Mouse (Mus musculus): ENCODE measurements around the gene Vps37b. TPM values are rescaled to one million over a fixed set of nuclear protein-coding genes. Genes with fewer than 3 reads are reported as not detected.
A peak's percentile ranks its signal among the peaks of the same experiment; 100 is the strongest.

Vps37b gene
- total RNA-seq, 2 experiments from 2014 or later, result 61.4 to 64.1 TPM

DNA sequence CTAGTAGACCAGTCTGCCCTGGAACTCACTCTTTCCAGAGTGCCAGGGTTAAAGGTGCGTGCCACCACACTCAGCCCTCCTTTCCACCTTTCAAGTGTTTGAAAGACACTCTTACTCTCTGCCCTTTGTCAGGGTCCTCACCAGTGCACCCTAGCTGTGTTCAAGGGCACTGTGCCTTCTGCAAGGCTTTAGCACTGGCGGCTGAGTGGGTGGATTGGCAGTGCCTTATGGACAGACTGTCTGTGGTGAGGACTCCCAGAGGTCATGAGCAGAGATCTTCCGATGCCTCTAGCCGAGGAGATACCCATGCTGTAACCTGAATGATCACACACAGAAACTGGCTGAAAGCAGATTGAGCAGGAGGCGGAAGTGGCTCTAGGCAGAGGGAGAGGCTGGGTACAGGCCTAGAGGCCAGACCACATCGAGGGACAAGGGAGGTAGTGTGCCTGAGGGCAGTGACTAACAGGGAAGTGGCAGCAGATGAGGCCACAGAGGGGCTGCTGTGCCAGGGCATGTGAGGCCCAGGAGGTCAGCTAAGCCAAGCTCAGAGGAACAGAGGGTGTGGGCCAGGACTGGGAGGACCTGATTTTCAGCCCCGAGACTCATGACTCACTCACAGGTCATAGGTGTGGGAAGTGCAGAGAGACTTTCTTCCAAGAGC lies 14.8 kb upstream of the Vps37b start:
- no peak for DNase-seq (ENCODE audit: low spot score in 2 of 2)

DNA sequence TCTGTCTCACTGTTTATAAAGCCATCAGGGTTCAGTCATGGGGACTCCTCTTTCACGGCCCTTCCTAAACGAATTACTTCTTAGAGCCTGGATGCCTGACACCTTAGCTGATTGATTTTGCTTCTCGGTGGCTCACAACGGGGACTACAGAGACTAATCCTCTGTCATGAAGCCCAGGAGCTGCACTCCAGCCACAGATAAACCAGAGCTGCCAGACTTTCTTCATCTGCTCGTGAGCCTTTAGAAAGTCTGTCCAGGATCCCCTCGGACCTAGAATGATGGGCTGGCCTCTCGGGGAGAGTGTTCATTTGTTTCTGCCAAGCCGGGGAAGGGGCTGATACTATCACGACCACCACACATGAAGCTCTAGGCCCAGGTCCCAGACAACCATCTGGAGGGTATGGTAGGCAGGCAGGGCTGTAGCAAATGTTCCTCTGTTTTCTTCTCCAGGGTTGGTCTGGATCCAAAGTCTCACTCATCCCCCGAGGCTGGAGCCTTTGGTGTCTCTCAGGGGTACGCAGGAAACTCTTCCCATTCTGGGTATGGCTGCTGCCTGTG lies 13.5 kb upstream of the Vps37b start:
- no peak for DNase-seq (ENCODE audit: low spot score in 2 of 2)

DNA sequence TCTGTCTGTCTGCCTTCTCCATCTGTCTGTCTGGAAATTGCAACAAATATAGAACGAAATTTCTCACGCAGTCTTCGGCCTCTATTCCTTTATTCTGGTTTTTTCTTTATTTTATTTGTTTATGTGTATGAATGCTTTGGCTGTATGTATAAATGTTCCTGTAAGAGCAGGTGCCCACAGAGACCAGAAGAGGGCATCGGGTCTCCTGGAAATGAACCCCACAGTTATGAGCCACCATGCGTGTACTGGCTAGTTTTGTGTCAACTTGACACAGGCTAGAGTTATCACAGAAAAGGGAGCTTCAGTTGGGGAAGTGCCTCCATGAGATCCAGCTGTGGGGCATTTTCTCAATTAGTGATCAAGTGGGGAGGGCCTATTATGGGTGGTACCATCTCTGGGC lies 11.9 kb upstream of the Vps37b start:
- no peak for DNase-seq (ENCODE audit: low spot score in 2 of 2)

DNA sequence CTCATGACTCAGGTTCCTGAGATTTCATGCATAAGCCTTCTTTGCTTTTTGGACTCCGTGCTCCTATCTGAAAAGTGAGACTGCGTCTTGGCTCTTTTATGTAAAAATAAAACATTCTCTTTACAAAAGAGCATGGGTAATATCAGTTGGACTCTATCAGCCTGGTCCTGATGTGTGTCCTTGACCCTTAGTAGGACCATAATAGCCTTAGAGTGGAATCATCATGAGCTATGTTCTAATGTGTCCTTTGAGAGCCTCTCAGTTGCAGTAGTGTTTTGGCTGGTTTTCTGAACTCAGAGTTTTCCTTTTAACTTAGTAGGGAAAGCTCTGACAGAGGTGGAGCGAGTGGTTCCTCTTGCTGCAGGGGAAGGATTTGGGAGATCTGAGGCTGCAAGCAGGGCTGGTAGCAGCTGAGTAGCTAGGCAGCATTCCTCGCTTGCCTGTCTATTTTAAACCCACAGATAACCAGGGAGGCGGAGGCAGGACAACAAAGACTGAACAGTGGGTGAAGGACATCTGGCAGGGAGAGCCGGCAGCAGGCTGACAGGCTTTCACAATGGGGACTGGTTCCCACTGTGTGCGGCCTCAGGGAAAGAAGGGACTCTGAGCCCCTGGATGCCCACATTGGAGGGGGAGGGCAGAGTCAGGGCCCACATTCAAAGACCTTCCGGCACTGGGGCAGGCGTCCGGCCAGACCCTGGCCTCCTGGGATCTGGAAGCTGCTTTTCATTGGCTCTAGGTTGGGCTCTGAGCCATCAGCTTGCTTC lies 11.3 kb upstream of the Vps37b start:
- peak in 1 of 2 experiments; percentile 56 for DNase-seq (ENCODE audit: low spot score in 2 of 2)

DNA sequence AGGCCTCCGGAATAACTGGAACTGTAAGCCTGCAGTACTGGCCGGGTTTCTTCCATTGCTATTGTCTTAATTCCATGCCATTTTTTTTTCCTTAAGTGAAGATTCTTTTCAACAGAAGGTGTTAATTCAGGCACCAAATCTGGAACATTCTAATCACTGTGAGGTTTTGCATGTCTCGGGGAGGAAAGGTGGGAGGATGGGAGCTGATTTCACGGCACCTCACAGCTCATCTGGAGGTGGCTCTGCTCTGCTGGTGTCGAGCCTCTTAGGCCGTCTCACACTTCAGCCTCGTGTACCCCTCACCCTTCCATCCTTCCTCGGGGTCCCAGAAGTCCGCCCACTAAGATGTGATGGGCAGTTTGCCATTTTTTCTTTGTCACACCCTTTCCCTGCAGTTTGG lies 9.0 kb upstream of the Vps37b start:
- no peak for DNase-seq (ENCODE audit: low spot score in 2 of 2)

DNA sequence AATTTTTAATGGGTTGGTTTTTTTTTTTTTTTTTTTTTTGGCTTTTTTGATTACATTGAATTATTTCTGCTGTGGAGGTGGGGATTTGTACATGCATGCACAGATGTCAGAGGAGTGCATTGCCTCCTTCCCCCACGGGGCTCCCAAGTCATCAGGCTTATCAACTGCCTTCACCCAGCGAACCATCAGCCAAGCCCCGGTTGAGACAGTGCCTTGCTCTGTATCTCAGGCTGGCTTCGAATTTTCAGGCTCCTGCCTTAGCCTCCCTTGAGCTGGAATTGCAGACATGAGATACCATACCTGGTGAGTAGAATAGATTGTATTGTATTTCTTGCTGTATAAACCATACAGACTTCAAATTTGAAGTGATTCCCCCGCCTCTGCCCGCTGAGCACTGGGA lies 7.5 kb upstream of the Vps37b start:
- DNase-seq (ENCODE audit: low spot score in 2 of 2), result no peak

DNA sequence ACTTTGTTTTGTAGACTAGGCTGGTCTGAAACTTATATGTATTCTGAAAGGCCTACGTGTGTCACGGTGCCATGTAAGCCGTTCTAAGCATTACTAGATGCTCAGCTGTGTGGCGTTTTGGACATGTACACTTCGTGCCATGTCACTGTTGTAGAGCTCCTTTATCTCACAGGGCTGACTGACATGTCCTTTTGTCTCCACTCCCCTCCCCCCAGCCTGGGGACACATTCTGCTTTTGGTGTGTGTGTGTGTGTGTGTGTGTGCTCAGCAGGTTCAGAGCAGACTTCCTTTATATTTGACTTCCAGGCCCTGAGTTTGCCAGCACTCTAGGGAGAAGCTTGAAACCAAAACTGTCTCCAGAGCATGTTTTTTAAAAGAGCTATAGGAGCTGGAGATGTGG lies 4.8 kb upstream of the Vps37b start:
- DNase-seq (ENCODE audit: low spot score in 2 of 2), result no peak

DNA sequence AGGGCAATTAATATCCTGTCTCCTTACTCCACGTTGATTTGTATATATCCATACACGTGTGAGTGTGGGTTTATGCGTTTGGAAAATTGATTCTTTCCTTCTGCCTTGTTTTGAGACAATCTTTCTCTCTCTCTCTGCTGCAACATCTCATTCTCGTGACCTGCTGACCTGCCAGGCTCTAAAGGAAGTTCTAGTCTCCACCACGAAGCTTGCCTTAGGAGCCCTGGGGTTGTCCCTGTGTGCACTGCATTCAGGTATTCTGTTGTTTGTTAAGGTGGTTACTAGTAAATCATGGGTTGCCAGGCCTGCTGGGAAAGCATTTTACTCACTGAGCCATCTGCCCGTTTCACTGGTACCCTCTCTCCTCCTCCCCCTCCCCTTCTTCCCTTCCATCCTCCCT lies 4.3 kb upstream of the Vps37b start:
- DNase-seq (ENCODE audit: low spot score in 2 of 2), result no peak

DNA sequence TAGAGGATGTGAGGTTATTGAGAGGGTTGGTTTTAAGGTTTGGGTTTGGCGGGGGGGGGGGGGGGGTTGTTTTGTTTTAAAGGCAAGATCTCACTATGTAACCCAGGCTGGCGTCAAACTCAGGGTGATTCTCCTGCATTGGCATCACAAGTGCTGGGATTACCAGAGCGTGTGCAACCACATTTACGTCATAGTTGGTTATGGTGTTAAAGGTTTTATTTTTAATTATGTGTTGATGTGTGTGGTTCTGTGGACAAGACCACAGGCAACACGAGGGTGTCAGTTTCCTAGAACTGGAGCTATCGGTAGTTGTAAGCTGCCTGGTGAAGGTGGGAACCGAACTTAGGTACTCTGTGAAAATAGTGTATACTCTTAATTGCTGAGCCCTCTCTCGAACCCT lies 3.7 kb upstream of the Vps37b start:
- no peak for DNase-seq (ENCODE audit: low spot score in 2 of 2)

DNA sequence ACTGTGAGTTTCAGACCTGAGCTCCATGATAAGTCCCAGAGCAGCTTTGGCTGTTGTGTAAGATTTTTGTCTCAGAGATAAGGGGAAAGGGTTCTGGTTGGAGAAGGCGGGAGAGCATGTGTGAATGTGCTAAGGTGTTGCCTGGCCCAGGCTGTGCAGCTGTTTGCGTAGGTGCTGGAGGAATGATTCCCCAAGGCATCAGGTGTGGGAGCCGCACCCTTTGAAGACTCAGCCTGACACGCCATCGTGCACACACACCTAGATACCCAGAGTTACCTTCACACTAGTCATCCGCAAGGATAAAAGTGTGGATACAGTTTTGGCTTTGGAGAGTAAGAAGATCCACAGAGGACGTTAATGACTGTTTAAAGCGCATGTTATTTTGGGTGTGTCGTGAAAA lies 3.3 kb upstream of the Vps37b start:
- no peak for DNase-seq (ENCODE audit: low spot score in 2 of 2)

DNA sequence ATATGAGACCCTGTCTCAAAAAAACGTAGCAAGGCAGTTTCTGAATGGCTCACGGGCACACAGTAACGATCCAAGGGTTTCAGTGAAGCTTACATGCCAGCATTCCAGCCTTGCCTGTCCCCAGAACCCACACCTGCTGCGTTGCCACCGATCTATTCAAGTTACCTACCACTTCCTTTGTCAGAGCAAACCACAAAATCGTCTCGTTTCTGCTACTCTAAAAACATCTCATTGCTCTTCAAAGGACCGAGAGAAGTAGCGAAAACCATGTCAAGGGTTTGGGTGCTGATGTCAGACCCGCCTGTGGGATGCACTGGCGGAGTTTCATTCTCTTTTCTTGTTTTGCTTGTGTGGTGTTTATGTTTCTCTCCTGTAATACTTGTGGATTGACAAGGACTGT lies 2.4 kb upstream of the Vps37b start:
- no peak for DNase-seq (ENCODE audit: low spot score in 2 of 2)

DNA sequence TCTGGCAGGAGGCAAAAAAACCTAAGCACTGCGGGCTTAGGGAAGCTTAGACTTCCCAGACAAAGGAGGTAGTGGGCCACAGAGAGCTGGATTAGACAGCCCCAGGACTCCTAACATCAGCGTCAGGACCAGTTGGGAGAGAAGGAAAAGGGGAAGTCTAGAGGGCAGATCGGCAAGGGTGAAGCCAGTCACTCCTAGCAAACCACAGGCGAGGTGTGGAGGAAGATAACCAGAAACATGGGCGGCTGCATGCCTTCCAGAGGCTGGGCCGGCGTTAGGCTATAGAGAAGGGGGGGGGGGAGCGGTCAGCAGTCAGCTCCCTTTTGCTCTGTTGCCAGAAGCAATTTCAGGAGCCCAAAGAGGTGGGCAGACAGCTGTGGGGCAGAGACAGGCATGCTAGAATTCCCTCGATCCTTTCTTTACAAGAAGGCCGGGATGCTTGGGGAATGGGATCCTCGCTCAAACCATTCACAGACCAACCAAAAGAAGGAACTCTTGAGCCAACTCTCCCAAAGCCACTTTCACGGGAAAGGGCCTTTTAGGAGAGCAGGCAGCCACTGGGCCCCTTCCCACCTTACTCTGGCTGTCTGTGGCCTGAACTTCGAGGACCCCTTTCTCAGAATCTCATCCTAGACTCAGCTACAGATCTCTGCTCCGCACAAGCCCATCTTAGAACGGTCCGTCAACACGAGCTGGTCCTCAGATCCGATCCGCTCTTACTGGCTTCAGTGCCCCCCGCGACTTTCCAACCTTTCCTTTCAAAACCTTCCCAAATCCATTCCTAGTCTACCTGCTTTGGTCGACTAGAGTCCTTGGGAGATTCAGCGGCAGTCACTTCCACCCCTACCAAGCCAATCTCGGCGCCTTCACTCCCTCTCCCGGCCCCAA lies 758 bp downstream of the Vps37b start:
- DNase-seq (ENCODE audit: low spot score in 2 of 2), result no peak

DNA sequence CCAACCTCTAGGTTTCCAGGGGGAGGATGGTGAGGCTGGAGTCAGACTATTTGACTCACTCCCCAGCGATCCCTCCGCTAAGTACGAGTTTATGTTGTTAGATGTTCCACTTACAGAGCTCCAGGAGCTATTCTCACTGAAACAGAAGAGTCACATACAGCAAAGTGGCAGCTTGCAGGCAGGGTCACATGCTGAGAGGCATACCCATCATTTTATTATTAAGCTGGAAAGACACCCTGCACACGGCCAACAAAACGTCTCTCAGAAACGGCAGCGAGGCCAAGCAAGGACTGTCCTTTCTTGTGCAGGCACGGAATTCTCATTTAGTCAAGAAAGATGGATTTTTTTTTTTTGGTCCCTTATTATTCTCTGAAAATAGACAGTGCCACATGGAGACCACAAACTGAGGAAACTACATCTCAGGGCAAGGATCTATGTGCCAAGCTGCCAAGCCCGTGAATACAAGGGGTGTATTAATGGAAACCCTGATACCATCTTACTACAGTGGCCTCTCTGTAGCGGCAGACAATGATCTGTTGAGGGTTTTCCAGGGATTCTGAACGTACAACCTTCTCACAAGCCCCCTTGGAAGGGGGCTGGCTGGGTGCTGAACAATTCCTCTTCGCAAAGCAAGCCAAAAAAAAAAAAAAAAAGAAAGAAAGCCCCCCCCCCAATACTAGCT lies 1.5 kb downstream of the Vps37b start:
- DNase-seq (ENCODE audit: low spot score in 2 of 2), result no peak

DNA sequence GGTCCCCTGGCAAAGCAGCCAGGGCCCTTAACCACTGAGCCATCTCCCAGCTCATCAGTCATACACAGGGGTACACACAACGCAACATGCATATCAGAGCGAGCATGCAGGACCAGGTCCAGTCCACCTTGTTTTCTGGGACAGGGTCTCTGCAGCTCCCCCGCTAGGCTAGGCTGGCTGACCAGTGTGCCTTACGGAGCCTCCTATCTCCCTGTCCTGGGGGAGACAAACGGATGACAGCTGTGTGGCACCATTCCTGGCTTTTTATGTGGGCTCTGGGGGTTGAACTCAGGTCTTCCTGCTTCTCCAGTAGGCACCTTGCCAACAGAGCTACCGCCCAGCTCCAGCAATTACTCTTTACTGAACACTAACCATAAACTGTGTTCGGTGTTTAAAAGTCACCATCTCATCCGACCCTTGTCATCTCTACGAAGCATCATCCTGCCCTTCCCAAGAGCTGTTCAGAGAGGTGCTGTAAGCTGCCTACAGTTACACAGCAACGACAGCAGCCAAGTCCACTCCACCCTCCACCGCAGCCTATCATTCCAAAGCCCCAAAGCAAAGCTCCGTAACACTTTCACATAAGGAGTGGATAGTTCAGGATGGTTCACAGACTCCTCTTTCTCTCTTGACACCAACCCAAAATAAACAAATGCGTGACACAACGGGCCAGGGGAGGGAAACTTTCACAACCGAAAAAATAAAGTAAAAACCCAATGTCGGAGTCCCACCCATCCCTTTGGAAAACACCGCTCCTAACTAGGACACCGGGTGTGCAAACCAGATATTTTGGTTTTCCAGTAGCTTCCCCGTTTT lies 2.6 kb downstream of the Vps37b start:
- no peak for DNase-seq (ENCODE audit: low spot score in 2 of 2)

DNA sequence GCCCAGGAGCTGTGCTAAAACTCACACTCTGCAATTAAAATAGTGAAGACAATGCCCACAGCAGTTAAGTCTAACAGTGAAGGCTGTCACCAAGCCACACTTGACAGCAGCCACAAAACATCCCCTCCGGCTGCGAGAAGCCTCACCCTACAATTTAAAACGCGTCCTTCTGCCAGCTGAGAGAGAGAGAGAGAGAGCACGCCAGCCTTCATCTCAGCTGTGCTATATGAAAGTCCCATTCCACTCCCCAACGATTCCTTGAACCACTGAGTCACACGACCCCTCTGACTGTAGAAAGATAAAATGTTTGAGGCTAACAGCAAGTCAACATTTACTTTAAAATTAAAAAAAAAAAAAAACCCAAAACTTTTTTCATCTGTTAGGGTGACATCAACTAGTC lies 3.4 kb downstream of the Vps37b start:
- no peak for DNase-seq (ENCODE audit: low spot score in 2 of 2)

DNA sequence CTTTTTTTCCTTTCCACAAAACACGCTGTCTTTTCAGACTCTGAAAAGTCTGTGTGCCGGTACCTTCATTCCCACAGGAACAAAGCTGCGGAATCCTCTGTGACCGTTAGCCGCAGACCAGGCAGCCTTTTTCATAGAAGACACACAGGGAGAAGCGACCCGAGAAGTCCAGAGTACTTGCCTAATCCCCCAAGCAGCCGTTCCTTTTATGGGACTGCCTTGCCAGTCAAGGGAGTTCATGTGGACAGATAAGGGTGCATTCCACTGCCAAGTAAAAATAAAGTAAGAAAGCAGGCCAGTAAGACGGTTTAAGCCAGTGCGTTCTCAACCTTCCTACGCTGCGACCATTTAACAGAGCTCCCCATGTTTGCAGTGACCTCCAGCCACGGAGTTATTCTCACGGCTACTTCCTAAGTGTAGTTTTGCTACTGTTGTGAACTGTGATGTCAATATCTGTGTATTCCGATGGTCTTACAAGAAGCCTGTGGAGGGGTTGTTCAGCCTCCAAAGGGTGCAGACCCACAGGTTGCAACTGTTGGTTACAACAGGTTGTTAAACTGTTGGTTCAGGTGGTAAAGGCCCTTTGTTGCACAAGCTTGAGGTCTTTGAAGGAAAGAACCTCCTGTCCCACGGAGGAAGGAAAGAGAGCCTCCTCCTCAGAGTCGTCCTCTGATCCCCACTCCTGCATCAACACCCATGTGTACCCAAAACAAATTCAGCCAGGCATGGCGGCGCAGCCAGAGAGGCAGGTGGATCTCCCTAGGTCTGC lies 4.2 kb downstream of the Vps37b start:
- DNase-seq (ENCODE audit: low spot score in 2 of 2), result no peak

DNA sequence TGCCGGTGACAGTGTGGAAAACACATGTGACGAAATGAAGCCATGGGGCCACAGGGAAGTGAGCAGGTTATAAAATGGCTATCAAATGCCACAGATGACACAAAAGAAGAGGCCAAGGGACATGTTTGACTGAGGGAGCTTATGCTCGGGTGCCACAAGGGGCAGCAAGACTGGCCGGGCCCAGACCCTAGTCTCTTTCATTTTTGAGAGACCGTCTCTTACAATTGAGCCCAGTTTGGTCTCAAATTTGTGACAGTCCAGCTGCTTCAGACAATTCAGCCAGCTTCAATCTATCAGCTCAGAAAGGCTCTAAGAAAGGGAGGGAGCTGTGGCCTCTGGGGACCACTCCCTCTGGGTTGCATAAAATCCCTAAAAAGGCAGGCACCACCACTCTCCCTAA lies 5.5 kb downstream of the Vps37b start:
- no peak for DNase-seq (ENCODE audit: low spot score in 2 of 2)

DNA sequence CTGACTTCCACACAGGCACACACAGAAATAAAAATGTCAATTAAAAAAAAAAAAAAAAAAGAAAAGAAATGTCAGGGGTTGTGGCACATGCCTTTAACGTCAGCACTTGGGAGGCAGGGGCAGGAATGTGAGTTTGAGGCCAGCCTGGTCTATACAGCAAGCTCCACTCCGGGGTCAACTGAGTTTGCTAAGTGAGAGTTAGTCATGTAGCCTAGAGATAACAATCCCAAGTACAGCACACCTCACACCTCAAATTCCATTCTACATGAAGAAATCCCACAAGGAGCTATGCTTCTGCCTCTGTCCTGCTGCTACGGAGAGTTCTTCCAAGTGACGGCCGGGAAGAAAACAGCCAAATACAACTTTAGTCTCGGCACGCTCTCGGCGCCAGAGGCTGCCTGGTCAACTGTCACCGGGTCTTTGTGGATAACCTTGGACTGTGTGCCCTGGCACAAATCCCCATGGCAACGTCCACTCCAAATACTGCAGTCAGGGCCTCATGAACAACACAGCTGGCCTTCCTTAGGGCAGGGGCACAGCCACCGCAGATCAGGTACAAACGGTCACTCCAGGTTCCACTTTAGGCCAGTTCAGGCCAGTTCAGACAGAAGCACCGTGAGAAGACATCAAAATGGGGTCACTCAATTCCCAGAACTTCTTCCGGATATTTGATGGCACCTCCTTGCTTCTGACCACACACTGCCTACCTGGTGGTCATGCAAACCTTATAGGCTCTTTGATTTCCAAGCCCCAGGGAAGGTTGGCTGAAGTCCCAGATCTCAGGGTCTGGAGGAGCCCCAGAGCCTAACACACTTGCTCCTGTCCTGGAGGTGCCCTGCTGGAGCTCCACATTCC lies 6.3 kb downstream of the Vps37b start:
- no peak for DNase-seq (ENCODE audit: low spot score in 2 of 2)

DNA sequence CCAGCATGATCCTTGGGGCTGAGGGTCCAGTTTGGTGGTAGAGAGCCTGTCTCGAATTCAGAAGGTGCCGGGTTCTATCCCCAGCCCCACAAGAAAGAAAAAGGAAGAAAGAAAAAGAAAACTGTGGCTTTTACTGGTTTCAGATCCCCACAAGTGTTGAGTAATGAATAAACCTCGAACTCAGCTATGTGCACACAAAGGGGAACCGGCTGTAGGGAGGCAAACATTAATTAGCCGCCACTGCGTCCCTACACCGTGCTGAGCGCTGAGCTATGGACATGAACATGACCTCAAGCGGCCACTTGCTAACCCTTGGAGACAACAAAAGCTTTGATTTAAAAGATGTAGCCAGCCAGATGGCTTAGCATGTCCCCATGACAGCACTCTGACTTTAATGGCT lies 6.9 kb downstream of the Vps37b start:
- DNase-seq (ENCODE audit: low spot score in 2 of 2), result no peak
